Mouse (Mus musculus) duodenum, adult 2 months (tissue): ENCODE data around the gene Tbc1d9. TPM values are rescaled to one million over a fixed set of nuclear protein-coding genes. Genes with fewer than 3 reads are reported as not detected.

ENCODE experiments used
- polyA plus RNA-seq: library from polyadenylated mRNA; depleted of rRNA; stranded (reverse); fragments of >200 nt; gene quantifications from 2 replicates; pipeline ENCODE4 v1.2.3, GENCODE M21; 2012; ENCODE audit warnings: low replicate concordance; rRNA removed

Tbc1d9 gene
- 2.9 and 4.8 TPM in 2 replicates for polyA plus RNA-seq

GRCm38 (mm10) chr8:83165235-83165930 lies at the start of gene Tbc1d9:
Gene Tbc1d9, plus strand, starts transcription at chr8:83165352.

GRCm38 (mm10) chr8:83165931-83166867 lies 1.0 kb downstream of the Tbc1d9 start, which contains the start of gene Gm10645:
Gene Gm10645, minus strand, starts transcription at chr8:83166170.

GRCm38 (mm10) chr8:83290176-83290575 lies 125.0 kb downstream of the Tbc1d9 start, which contains the start of gene Ucp1:
Gene Ucp1, plus strand, starts transcription at chr8:83290352.

Other genes starting within 250 kb of the Tbc1d9 start
- gene Gm10645, start 818 bp downstream of the Tbc1d9 start, polyA plus RNA-seq, result 0.74 and 0.79 TPM in 2 replicates
- 0.20 and 0.65 TPM in 2 replicates for gene Ucp1, start 125.0 kb downstream of the Tbc1d9 start, polyA plus RNA-seq
- 0.44 and 0.45 TPM in 2 replicates for gene Elmod2, start 167.1 kb downstream of the Tbc1d9 start, polyA plus RNA-seq
- not detected in 2 replicates for gene Mgat4d, start 183.1 kb downstream of the Tbc1d9 start, polyA plus RNA-seq
- not detected in 2 replicates for gene Clgn, start 224.5 kb downstream of the Tbc1d9 start, polyA plus RNA-seq